13 mouse cellular contexts compared by ENCODE assay signal in the genomic region with DNA sequence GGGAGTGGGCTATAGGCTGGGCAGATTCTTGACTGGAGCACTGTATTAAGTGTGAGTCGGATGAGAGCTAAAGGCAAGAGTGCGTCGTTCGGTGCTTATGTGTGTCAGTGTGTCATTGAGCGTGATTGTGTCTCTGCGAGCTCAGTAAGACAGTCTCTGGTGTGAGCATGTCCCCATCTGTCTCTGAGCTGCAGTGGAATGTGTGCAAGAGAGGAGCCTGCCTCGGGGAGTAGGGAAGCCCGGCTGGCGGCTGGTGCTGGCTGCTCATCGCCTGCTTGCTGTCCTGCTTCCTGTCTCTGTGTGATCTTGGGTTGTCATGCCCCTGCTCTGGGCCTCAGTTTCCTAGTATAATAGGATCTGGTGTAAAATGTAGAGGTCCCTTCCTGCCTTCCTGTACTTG. TPM values are rescaled to one million over a fixed set of nuclear protein-coding genes. Genes with fewer than 3 reads are reported as not detected.
"Had no signal": no experiment of that assay in that cellular context is flagged by ENCODE, and none has a peak within 500 bp of the region (broad histone marks: within the 10 kb centered on the region; RNA-seq: fewer than 3 reads in every experiment).

No protein-coding gene starts in this region.

- H3K27ac ChIP-seq: left cerebral cortex, adult 2 months; limb, embryonic 10.5 days; liver, embryonic 15.5 days; stomach, postnatal 0 days had no signal

- ATAC-seq: lung, postnatal 0 days had no signal

- DNase-seq: kidney, postnatal 14 days; lung, adult 2 months; lung, postnatal 36 days; right cerebral cortex, adult 18-20 months; right cerebral cortex, postnatal 25 days; thymus, postnatal 4 days had no signal

- H3K4me3 ChIP-seq: left cerebral cortex, adult 2 months; limb, embryonic 10.5 days; liver, embryonic 15.5 days had no signal

- H3K9me3 ChIP-seq: limb, embryonic 10.5 days; liver, embryonic 15.5 days had no signal

- H3K4me2 ChIP-seq: liver, embryonic 11.5 days; liver, embryonic 15.5 days had no signal

- H3K36me3 ChIP-seq: limb, embryonic 10.5 days; liver, embryonic 15.5 days had no signal

- H3K9ac ChIP-seq: liver, embryonic 15.5 days had no signal

RNA-seq across cellular contexts. Expression of gene Nrxn2, which starts 24.5 kb away (rescaled TPM):
- total RNA-seq: megakaryocyte progenitor cell, adult 5-6 weeks had no signal
